Mouse (Mus musculus) intestine, embryonic 16.5 days (tissue): ENCODE data around the gene Bnipl. TPM values are rescaled to one million over a fixed set of nuclear protein-coding genes. Genes with fewer than 3 reads are reported as not detected.

ENCODE experiments used
- ATAC-seq: fragments of 200-750 bp; cut with Nextera tagmentation; 2 replicates; pipeline ENCODE4 v1.8.0; 2017; ENCODE audit warnings: moderate TSS enrichment, moderate library complexity
- H3K27ac ChIP-seq: fragments of 300-500 bp; sonication (generic); 2 replicates; pipeline ENCODE4 v1.5.1; 2014; ENCODE audit warnings: mild to moderate bottlenecking, low read length
- H3K27me3 ChIP-seq: fragments of 300-500 bp; sonication (generic); replicated peaks from 2 replicates; pipeline ENCODE4 v1.6.1; 2014; ENCODE audit warnings: low read length, control low read depth, mixed read lengths; ENCODE audit not compliant: control insufficient read depth, insufficient read depth
- H3K36me3 ChIP-seq: fragments of 300-500 bp; sonication (generic); 2 replicates; pipeline ENCODE4 v1.6.1; 2014; ENCODE audit warnings: low read length, control low read depth; ENCODE audit not compliant: control insufficient read depth, insufficient read depth
- H3K4me1 ChIP-seq: fragments of 300-500 bp; sonication (generic); 2 replicates; pipeline ENCODE4 v1.6.1; 2014; ENCODE audit warnings: low read length, control low read depth, mixed read lengths; ENCODE audit not compliant: control insufficient read depth, insufficient read depth
- H3K4me2 ChIP-seq: fragments of 300-500 bp; sonication (generic); 2 replicates; pipeline ENCODE4 v1.6.1; 2014; ENCODE audit warnings: low read depth, low read length, control low read depth
- H3K4me3 ChIP-seq: fragments of 300-500 bp; sonication (generic); 2 replicates; pipeline ENCODE4 v1.5.1; 2014; ENCODE audit warnings: mild to moderate bottlenecking, low read length
- H3K9ac ChIP-seq: fragments of 300-500 bp; sonication (generic); 2 replicates; pipeline ENCODE4 v1.6.1; 2014; ENCODE audit warnings: low read depth, low read length
- H3K9me3 ChIP-seq: fragments of 300-500 bp; sonication (generic); 2 replicates; pipeline ENCODE4 v1.6.1; 2016; ENCODE audit warnings: low read length, control low read depth; ENCODE audit not compliant: control insufficient read depth
- WGBS: fragments of 180-500 bp; shearing (Covaris S2); extraction: QIAGEN DNeasy Blood & Tissue Kit; methylation state at CpG from one replicate; pipeline ENCODE4 v1.1.7; 2014; 5-methylcytosine and 5-hydroxymethylcytosine counted together
- polyA plus RNA-seq: library from polyadenylated mRNA; unstranded; fragments of >200 nt; fragmentation: Nextera tagmentation; extraction: Ambion mirVana; gene quantifications from 2 replicates; pipeline ENCODE4 v1.2.1, GENCODE M21; 2015

Gene Bnipl
- polyA plus RNA-seq, 1 experiment from 2014 or later, result 0.72 TPM

DNA sequence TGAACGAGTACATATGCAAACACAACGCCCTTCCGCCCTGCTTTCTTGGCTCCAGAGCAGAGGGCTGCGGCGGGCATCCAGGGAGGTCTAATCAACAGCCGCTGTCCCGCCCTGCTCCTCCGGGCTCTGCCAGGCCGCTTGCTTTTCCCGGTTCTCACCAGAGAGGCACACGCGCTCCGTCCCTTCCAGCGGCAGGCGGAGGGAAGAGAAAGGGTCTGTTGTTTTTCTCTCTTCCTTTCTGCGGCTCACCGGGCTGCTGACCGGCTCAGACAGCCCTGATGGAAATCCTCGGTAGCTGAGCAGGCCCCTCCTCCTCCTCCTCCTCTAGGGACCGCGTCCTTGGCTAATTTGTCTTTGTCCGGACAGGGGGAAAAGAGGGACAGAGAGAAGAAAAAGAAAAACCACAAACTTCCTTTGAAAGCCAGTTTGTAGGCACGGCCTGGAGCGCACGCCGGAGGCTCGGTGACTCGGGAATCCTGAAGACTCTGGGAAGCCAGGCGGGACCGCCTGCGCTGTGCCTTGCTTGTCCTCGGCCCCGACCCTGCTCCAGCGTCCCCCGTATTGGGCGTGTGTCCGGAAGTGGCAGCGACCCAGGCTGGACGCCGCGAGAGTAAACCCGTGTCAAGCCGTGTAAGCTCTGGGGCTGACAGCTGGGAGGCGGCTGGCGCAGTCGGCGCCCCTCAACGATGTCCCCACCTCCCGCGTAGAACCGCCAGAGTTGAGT is 32.0 kb upstream of the Bnipl start:
- H3K27me3 ChIP-seq, result no peaks in the 10 kb centered on the region
- WGBS, result 0% methylated on average over 50 of the region's 51 CpGs
- peak; percentile 72 for ATAC-seq
- H3K9me3 ChIP-seq, result no peaks in the 10 kb centered on the region
- H3K4me3 ChIP-seq, result peak overlapping the region; percentile 71
- peak overlapping the region; percentile 97 for H3K27ac ChIP-seq
- peaks cover 27% of the 10 kb centered on the region for H3K4me1 ChIP-seq
- H3K36me3 ChIP-seq, result no peaks in the 10 kb centered on the region
- peak overlapping the region; percentile 75 for H3K4me2 ChIP-seq
- H3K9ac ChIP-seq, result peak overlapping the region; percentile 88

DNA sequence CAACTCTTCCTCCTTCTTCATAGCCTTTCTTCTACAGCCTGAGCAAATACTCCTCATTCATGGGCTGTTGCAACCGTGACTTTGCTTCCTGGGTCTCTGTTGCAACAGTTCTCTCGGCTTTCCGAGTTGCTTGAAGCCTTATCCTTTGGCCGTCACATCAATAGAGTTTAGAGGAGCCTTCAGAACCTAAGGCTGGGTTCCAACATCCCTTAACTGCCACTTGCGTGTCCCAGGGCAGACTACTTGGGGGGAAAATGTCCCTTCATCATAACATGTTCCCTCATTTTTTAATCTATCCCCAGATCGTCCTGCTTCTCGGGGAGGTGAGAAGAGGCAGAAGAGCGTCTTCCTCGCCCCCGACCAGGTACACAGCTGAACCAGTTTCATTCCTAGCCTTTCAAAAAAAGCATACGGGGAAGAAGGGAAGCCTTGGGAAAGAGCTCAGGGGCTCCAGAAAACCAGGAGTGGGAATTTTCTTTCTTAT is 31.4 kb upstream of the Bnipl start:
- H3K4me1 ChIP-seq, result peaks cover 27% of the 10 kb centered on the region
- peak overlapping the region; percentile 71 for H3K4me3 ChIP-seq
- no peaks in the 10 kb centered on the region for H3K36me3 ChIP-seq
- H3K9me3 ChIP-seq, result no peaks in the 10 kb centered on the region
- H3K9ac ChIP-seq, result peak overlapping the region; percentile 88
- H3K27me3 ChIP-seq, result no peaks in the 10 kb centered on the region
- WGBS, result 1% methylated on average over 11 of the region's 11 CpGs
- ATAC-seq, result peak; percentile 14
- H3K4me2 ChIP-seq, result peak overlapping the region; percentile 75
- H3K27ac ChIP-seq, result peak overlapping the region; percentile 97

- H3K4me3 ChIP-seq, result peak within 1 kb of the TSS; percentile 73
- ATAC-seq, result peak; percentile 85
- no peaks in the 10 kb centered on the region for H3K27me3 ChIP-seq
These were observed 30.5 kb upstream of the Bnipl start, which contains the start of the genes Mindy1 and Prune1 for GRCm38 (mm10) chr3:95281216-95282126. TSS of gene Mindy1 (plus strand) at chr3:95281345. TSS of gene Prune1 (minus strand) at chr3:95282076.

DNA sequence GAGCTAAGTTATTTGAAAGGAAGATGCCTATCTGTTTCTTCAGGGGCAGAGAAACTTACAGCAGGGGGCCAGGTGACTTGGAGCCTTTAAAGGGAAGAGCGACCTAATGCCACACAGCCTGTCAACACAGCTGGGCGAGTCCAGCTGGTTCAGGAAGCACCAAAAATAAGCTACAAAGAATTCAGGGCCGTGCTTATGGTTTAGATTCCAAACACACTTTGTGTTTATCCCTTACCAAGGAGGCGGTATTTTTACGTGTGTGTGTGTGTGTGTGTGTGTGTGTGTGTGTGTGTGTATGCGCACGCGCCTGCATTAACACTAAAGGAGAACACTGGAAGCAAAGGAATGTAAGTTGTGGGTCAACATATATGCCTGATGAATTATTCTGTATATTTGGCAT is 29.8 kb upstream of the Bnipl start:
- Histone ChIP-seq H3K36me3 (no peaks in the 10 kb centered on the region), H3K4me3 (peak overlapping the region; percentile 73), H3K27me3 (no peaks in the 10 kb centered on the region), H3K4me1 (peaks cover 22% of the 10 kb centered on the region), H3K4me2 (peak overlapping the region; percentile 75), H3K9me3 (no peaks in the 10 kb centered on the region), H3K27ac (peak overlapping the region; percentile 93), H3K9ac (peak overlapping the region; percentile 90)
- ATAC-seq, result no peak
- WGBS, result 12% methylated on average over 8 of the region's 8 CpGs

More at GRCm38 (mm10) chr3:95281216-95282126, 30.5 kb upstream of the Bnipl start, which contains the start of the genes Mindy1 and Prune1:
- H3K4me2 ChIP-seq, result peak within 1 kb of the TSS; percentile 75
- H3K4me1 ChIP-seq, result peaks cover 27% of the 10 kb centered on the region
- under 1% methylated on average over 53 of the region's 53 CpGs for WGBS
- H3K27ac ChIP-seq, result peak within 1 kb of the TSS; percentile 97
- H3K9ac ChIP-seq, result peak within 1 kb of the TSS; percentile 90
- no peaks in the 10 kb centered on the region for H3K9me3 ChIP-seq
- H3K36me3 ChIP-seq, result no peaks in the 10 kb centered on the region

DNA sequence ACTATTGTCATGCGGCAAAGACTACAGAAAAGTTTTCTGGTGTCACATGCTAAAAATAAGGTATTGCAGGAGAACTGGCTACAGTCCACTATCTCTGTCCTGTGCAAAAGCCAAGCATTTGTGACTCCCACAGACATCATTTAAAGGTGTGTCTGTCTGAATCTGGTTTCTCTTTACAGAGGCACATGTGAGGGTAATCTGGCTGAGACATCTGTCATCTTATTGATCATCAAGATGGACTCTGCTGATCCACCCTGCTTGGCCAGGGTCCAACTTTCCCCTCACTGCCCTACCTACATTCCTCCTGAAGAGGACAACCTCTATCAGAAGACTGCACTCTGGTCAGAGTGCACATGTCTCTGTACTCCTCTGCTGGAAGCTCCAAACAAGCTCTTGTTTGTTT is 26.2 kb upstream of the Bnipl start:
- 86% methylated on average over 1 of the region's 1 CpGs for WGBS
- H3K9me3 ChIP-seq, result no peaks in the 10 kb centered on the region
- H3K27me3 ChIP-seq, result no peaks in the 10 kb centered on the region
- H3K4me2 ChIP-seq, result no peak overlapping the region
- peaks cover 4% of the 10 kb centered on the region; the same call in 1 of the 2 replicates for H3K4me1 ChIP-seq
- H3K9ac ChIP-seq, result no peak overlapping the region
- H3K4me3 ChIP-seq, result no peak overlapping the region
- no peak for ATAC-seq
- H3K27ac ChIP-seq, result no peak overlapping the region
- H3K36me3 ChIP-seq, result no peaks in the 10 kb centered on the region

DNA sequence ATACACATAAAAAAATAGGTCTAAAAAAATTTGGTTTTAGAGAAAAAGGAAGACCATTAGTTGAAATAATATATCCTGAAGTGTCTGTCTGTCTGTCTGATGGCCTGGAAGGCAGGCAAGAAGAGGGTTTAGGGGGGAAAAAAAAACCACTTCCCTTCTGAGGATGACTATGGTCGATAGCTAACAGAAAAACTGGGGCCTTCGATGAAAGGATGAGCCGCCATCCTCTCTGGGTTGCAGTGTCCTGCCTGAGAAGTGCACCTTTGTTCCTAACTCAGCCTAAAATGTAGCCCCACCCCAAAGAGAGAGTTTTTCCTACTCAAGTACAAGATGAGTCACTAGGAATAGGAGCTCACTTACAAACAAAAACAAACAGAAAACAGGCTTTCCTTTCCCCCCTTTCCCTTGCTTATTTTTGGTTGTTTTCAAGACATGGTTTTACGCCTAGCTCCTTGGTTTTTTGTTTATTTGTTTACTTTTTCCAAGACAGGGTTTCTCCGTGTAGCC is 25.5 kb upstream of the Bnipl start:
- Histone ChIP-seq H3K9ac (no peak overlapping the region), H3K36me3 (no peaks in the 10 kb centered on the region), H3K4me3 (no peak overlapping the region), H3K27me3 (no peaks in the 10 kb centered on the region), H3K9me3 (no peaks in the 10 kb centered on the region), H3K4me1 (peaks cover 4% of the 10 kb centered on the region; the same call in 1 of the 2 replicates), H3K4me2 (no peak overlapping the region), H3K27ac (no peak overlapping the region)
- ATAC-seq, result no peak
- 66% methylated on average over 5 of the region's 5 CpGs for WGBS

DNA sequence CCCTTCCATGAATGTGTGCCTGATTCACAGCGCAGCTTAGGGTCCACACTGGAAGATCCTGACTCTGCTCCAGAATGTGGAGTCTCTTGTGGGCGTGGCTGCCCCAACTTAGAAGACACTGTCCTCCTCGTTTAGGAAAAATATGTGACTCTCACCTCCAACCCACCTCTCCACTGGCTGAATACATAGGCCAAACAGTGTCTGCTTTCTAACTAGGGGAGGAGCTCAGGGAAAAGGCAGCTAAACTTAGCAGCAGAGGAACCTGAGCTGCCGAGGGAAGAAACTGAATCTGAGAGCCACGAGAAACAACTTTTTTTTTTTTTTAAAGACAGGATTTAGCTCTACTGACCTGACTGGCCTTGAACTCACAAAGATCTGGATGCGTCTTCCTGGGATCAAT is 24.2 kb upstream of the Bnipl start:
- H3K9ac ChIP-seq, result no peak overlapping the region
- no peak for ATAC-seq
- no peaks in the 10 kb centered on the region for H3K27me3 ChIP-seq
- WGBS, result 76% methylated on average over 6 of the region's 6 CpGs
- H3K4me2 ChIP-seq, result no peak overlapping the region
- H3K4me3 ChIP-seq, result no peak overlapping the region
- no peaks in the 10 kb centered on the region for H3K9me3 ChIP-seq
- H3K36me3 ChIP-seq, result no peaks in the 10 kb centered on the region
- H3K27ac ChIP-seq, result no peak overlapping the region
- no peaks in the 10 kb centered on the region for H3K4me1 ChIP-seq

DNA sequence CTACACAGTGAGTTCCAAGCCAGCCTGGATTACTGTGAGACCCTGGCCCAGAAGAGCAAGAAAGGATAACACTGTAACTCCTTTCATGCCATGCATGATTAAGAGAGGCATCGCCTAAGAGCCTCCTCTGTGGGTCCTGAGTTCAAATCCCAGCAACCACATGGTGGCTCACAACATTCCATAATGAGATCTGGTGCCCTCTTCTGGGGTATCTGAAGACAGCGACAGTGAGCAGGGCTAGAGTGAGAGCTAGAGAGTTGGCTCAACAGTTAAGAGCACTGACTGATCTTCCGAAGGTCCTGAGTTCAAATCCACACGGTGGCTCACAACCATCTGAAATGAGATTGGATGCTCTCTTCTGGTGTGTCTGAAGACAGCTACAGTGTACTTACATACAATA is 23.5 kb upstream of the Bnipl start:
- Histone ChIP-seq H3K27ac (no peak overlapping the region), H3K4me2 (no peak overlapping the region), H3K27me3 (no peaks in the 10 kb centered on the region), H3K9me3 (no peaks in the 10 kb centered on the region), H3K4me3 (no peak overlapping the region), H3K9ac (no peak overlapping the region), H3K36me3 (no peaks in the 10 kb centered on the region), H3K4me1 (no peaks in the 10 kb centered on the region)
- no peak for ATAC-seq
- 96% methylated on average over 4 of the region's 4 CpGs for WGBS

- Histone ChIP-seq H3K4me2 (no peak overlapping the region), H3K9ac (no peak overlapping the region), H3K4me3 (no peak overlapping the region), H3K27ac (no peak overlapping the region), H3K27me3 (no peaks in the 10 kb centered on the region), H3K36me3 (no peaks in the 10 kb centered on the region), H3K9me3 (no peaks in the 10 kb centered on the region), H3K4me1 (no peaks in the 10 kb centered on the region)
- ATAC-seq, result no peak
- 94% methylated on average over 5 of the region's 5 CpGs for WGBS
These were observed 22.5 kb upstream of the Bnipl start for GRCm38 (mm10) chr3:95273471-95273870.
